ENCODE assay signal across 13 mouse cellular contexts in genomic region chr9:60456651-60457050, GRCm38 (mm10).
DNase-seq lines count a peak whose midpoint lies in the region; ATAC-seq and TF ChIP-seq lines count a peak whose summit lies in the region.
"Had no signal": no experiment of that assay in that cellular context is flagged by ENCODE, and none has a peak within 500 bp of the region (broad histone marks: within the 10 kb centered on the region; RNA-seq: fewer than 3 reads in every experiment).

No protein-coding gene starts in this region.

- no peak for ATAC-seq in forebrain, embryonic 12.5 days (ENCODE audit: low FRiP score)
- ATAC-seq in neural tube, embryonic 15.5 days (ENCODE audit: low FRiP score), result no peak
- ATAC-seq: Patski had no signal

- H3K27ac ChIP-seq in forebrain, embryonic 10.5 days, result 0 out of 2 replicates have a peak overlapping the region, but pooled peaks have one; percentile 74
- H3K27ac ChIP-seq in forebrain, embryonic 12.5 days, result no peak overlapping the region
- no peak overlapping the region for H3K27ac ChIP-seq in left cerebral cortex, adult 2 months
- H3K27ac ChIP-seq in neural tube, embryonic 15.5 days (replicated peaks), result no peak overlapping the region
- H3K27ac ChIP-seq: embryonic facial prominence, embryonic 15.5 days; liver, embryonic 13.5 days had no signal

- H3K4me1 ChIP-seq in forebrain, embryonic 10.5 days, result peaks cover 52% of the 10 kb centered on the region
- peaks cover 58% of the 10 kb centered on the region for H3K4me1 ChIP-seq in forebrain, embryonic 12.5 days
- H3K4me1 ChIP-seq in neural tube, embryonic 15.5 days, result peaks cover 41% of the 10 kb centered on the region
- H3K4me1 ChIP-seq: liver, embryonic 13.5 days had no signal

- no peak overlapping the region for H3K9ac ChIP-seq in forebrain, embryonic 12.5 days
- no peak overlapping the region for H3K9ac ChIP-seq in neural tube, embryonic 15.5 days (replicated peaks)
- H3K9ac ChIP-seq: embryonic facial prominence, embryonic 15.5 days; liver, embryonic 13.5 days had no signal

- WGBS in forebrain, embryonic 10.5 days, result 33% methylated on average over 5 of the region's 5 CpGs
- 27% methylated on average over 5 of the region's 5 CpGs for WGBS in forebrain, embryonic 12.5 days
- WGBS in neural tube, embryonic 15.5 days, result 59% methylated on average over 5 of the region's 5 CpGs

- H3K9me3 ChIP-seq in forebrain, embryonic 10.5 days, result no peaks in the 10 kb centered on the region
- H3K9me3 ChIP-seq in forebrain, embryonic 12.5 days, result no peaks in the 10 kb centered on the region
- H3K9me3 ChIP-seq in neural tube, embryonic 15.5 days (replicated peaks), result no peaks in the 10 kb centered on the region
- H3K9me3 ChIP-seq: embryonic facial prominence, embryonic 15.5 days; liver, embryonic 13.5 days had no signal

- no peak for TF ChIP-seq CTCF in left cerebral cortex, adult 2 months (IDR thresholded peaks at IDR 0.05)

- H3K36me3 ChIP-seq in forebrain, embryonic 10.5 days (replicated peaks), result no peaks in the 10 kb centered on the region
- no peaks in the 10 kb centered on the region for H3K36me3 ChIP-seq in forebrain, embryonic 12.5 days (replicated peaks)
- no peaks in the 10 kb centered on the region for H3K36me3 ChIP-seq in neural tube, embryonic 15.5 days
- H3K36me3 ChIP-seq: embryonic facial prominence, embryonic 15.5 days; liver, embryonic 13.5 days had no signal

- peaks cover 43% of the 10 kb centered on the region for H3K27me3 ChIP-seq in forebrain, embryonic 10.5 days (ENCODE audit: poor library complexity, severe bottlenecking)
- peaks cover 4% of the 10 kb centered on the region; the same call in 1 of the 2 replicates for H3K27me3 ChIP-seq in forebrain, embryonic 12.5 days
- H3K27me3 ChIP-seq in neural tube, embryonic 15.5 days (replicated peaks), result no peaks in the 10 kb centered on the region
- H3K27me3 ChIP-seq: liver, embryonic 13.5 days; Patski had no signal

- no peak for DNase-seq in forebrain, embryonic 10.5 days (ENCODE audit: extremely low spot score, low spot score)
- DNase-seq in cerebellum, postnatal 10 days, result peak; percentile 74 to 76
- peak; percentile 19 to 24 for DNase-seq in left cerebral cortex, adult 2 months (ENCODE audit: extremely low spot score in 1 of 2, low spot score in 2 of 2)
- DNase-seq in right cerebral cortex, adult 18-20 months, result peak; percentile 33
- DNase-seq in adrenal gland, adult 18-20 months (ENCODE audit: low spot score in 2 of 2), result no peak
- DNase-seq in urinary bladder, postnatal 10 days (ENCODE audit: low spot score), result no peak
- DNase-seq: kidney, adult 2 months; liver, embryonic 13.5 days had no signal

- intact Hi-C loops in left cerebral cortex, adult 2 months (cut with DNase I), result no loop called here

- H3K4me3 ChIP-seq in forebrain, embryonic 10.5 days, result no peak overlapping the region
- H3K4me3 ChIP-seq in forebrain, embryonic 12.5 days (replicated peaks), result no peak overlapping the region
- H3K4me3 ChIP-seq in left cerebral cortex, adult 2 months, result no peak overlapping the region
- no peak overlapping the region for H3K4me3 ChIP-seq in neural tube, embryonic 15.5 days (replicated peaks)
- H3K4me3 ChIP-seq: embryonic facial prominence, embryonic 15.5 days; liver, embryonic 13.5 days; myocyte had no signal

- H3K4me2 ChIP-seq in forebrain, embryonic 12.5 days, result no peak overlapping the region
- no peak overlapping the region for H3K4me2 ChIP-seq in neural tube, embryonic 15.5 days
- H3K4me2 ChIP-seq: embryonic facial prominence, embryonic 15.5 days; liver, embryonic 13.5 days had no signal

Comparison
In these comparisons a context has a peak if more than half of its experiments do, and no peak if none do; other contexts are left out.
1. DNase-seq: peak in cerebellum, postnatal 10 days (2 of 2), left cerebral cortex, adult 2 months (2 of 2) and right cerebral cortex, adult 18-20 months (single experiment); none in forebrain, embryonic 10.5 days (single experiment), adrenal gland, adult 18-20 months (0 of 2) and urinary bladder, postnatal 10 days (single experiment).